Mouse (Mus musculus): ENCODE data around the gene Zfp869. TPM values are rescaled to one million over a fixed set of nuclear protein-coding genes. Genes with fewer than 3 reads are reported as not detected.
A peak's percentile ranks its signal among the peaks of the same experiment; 100 is the strongest.
"Not testable (repeated sequence)": the region's sequence is repeated elsewhere in the genome, so short reads cannot be mapped to it uniquely, and the experiment has no call there.

Gene Zfp869
- polyA plus RNA-seq (2015; fragmentation: Nextera tagmentation; extraction: Ambion mirVana) = 33.5 and 41.5 TPM in 2 replicates

DNA sequence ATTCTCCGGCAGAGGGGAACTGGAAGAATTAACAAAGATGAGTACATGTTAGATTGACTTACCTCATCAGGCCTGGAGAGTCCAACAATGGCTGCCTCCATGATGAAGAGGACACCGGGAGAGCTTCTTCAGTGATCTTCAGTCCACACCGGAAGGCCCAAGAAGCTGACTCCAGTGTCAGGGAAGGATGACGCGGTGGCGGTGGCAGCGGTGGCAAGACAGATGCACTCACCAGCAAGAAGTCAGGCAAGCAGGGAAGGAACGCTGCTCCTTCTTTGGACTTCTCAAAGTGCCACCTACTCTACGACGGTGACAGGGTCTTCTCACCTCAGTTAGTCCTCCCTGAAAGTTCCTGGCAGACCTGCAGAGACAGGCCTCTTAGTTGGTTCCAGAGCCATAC, at the start of gene Zfp869:
TSS of gene Zfp869 (minus strand) at position 101 of the 400 bp plus-strand sequence.
- peaks cover 38% of the 10 kb centered on the region for H3K36me3 ChIP-seq (ENCODE audit: control insufficient read depth, insufficient read depth)
- peaks cover 24% of the 10 kb centered on the region for H3K4me1 ChIP-seq (replicated peaks; ENCODE audit: control insufficient read depth, insufficient read depth, low read length)
- not testable (repeated sequence) for H3K27me3 ChIP-seq (replicated peaks; ENCODE audit: control insufficient read depth, insufficient read depth, low read length); H3K9me3 ChIP-seq (ENCODE audit: control insufficient read depth, low read length); H3K27ac ChIP-seq (ENCODE audit: low read length); H3K4me3 ChIP-seq (replicated peaks; ENCODE audit: low read length); H3K9ac ChIP-seq (replicated peaks; ENCODE audit: low read depth, low read length); ATAC-seq; H3K4me2 ChIP-seq (ENCODE audit: low read length)
- 97% methylated on average over 8 of the region's 10 CpGs for WGBS

DNA sequence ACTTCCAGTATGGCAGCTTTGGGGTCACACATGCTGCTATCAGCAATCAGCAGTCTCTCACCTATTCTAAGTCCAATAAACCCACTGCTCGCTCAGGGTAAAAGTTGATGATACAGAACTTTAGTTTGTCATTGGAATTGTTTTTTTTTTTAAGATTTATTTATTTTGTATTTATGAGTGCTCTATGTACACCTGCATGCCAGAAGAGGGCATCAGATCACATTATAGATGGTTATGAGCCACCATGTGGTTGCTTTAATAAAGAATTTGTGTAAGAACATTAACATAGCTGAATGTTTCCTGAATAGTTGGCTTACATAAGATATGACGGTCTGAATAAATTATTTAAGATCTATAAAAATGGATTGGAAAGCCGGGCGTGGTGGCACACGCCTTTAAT, 47.8 kb upstream of the Zfp869 start:
- H3K36me3 ChIP-seq (ENCODE audit: control insufficient read depth, insufficient read depth) = peaks cover 11% of the 10 kb centered on the region; the same call in 1 of the 2 replicates
- H3K4me3 ChIP-seq (replicated peaks; ENCODE audit: low read length) = no peak overlapping the region
- H3K4me2 ChIP-seq (ENCODE audit: low read length) = no peak overlapping the region
- no peaks in the 10 kb centered on the region for H3K9me3 ChIP-seq (ENCODE audit: control insufficient read depth, low read length)
- no peak overlapping the region for H3K27ac ChIP-seq (ENCODE audit: low read length)
- no peaks in the 10 kb centered on the region for H3K27me3 ChIP-seq (replicated peaks; ENCODE audit: control insufficient read depth, insufficient read depth, low read length)
- ATAC-seq = no peak
- WGBS = 97% methylated on average over 5 of the region's 5 CpGs
- H3K9ac ChIP-seq (replicated peaks; ENCODE audit: low read depth, low read length) = no peak overlapping the region
- no peaks in the 10 kb centered on the region for H3K4me1 ChIP-seq (replicated peaks; ENCODE audit: control insufficient read depth, insufficient read depth, low read length)

- H3K27me3 ChIP-seq (replicated peaks; ENCODE audit: control insufficient read depth, insufficient read depth, low read length) = no peaks in the 10 kb centered on the region
- H3K4me2 ChIP-seq (ENCODE audit: low read length) = no peak overlapping the region
- 92% methylated on average over 2 of the region's 2 CpGs for WGBS
- H3K9ac ChIP-seq (replicated peaks; ENCODE audit: low read depth, low read length) = no peak overlapping the region
- peaks cover 10% of the 10 kb centered on the region for H3K4me1 ChIP-seq (replicated peaks; ENCODE audit: control insufficient read depth, insufficient read depth, low read length)
- no peaks in the 10 kb centered on the region for H3K9me3 ChIP-seq (ENCODE audit: control insufficient read depth, low read length)
- no peak overlapping the region for H3K4me3 ChIP-seq (replicated peaks; ENCODE audit: low read length)
- no peak overlapping the region for H3K27ac ChIP-seq (ENCODE audit: low read length)
- peaks cover 8% of the 10 kb centered on the region; the same call in 1 of the 2 replicates for H3K36me3 ChIP-seq (ENCODE audit: control insufficient read depth, insufficient read depth)
- no peak for ATAC-seq
These were observed 41.9 kb upstream of the Zfp869 start for GRCm38 (mm10) chr8:69752437-69752836.

- Histone ChIP-seq H3K9me3 (ENCODE audit: control insufficient read depth, low read length) (no peaks in the 10 kb centered on the region), H3K36me3 (ENCODE audit: control insufficient read depth, insufficient read depth) (no peaks in the 10 kb centered on the region), H3K9ac (replicated peaks; ENCODE audit: low read depth, low read length) (peak within 1 kb of the TSS; percentile 97), H3K27me3 (replicated peaks; ENCODE audit: control insufficient read depth, insufficient read depth, low read length) (no peaks in the 10 kb centered on the region), H3K4me1 (replicated peaks; ENCODE audit: control insufficient read depth, insufficient read depth, low read length) (peaks cover 10% of the 10 kb centered on the region), H3K4me3 (replicated peaks; ENCODE audit: low read length) (peak within 1 kb of the TSS; percentile 86), H3K27ac (ENCODE audit: low read length) (peak within 1 kb of the TSS; percentile 99), H3K4me2 (ENCODE audit: low read length) (peak within 1 kb of the TSS; percentile 67)
- ATAC-seq = peak; percentile 98
- 3% methylated on average over 48 of the region's 48 CpGs for WGBS
These were observed 39.3 kb upstream of the Zfp869 start, which contains the start of gene Zfp963 for GRCm38 (mm10) chr8:69749544-69750454. Zfp963 (minus strand) TSS chr8:69749970.

- H3K4me2 ChIP-seq (ENCODE audit: low read length) = no peak overlapping the region
- no peak overlapping the region for H3K9ac ChIP-seq (replicated peaks; ENCODE audit: low read depth, low read length)
- 86% methylated on average over 2 of the region's 2 CpGs for WGBS
- H3K4me1 ChIP-seq (replicated peaks; ENCODE audit: control insufficient read depth, insufficient read depth, low read length) = no peaks in the 10 kb centered on the region
- H3K27ac ChIP-seq (ENCODE audit: low read length) = no peak overlapping the region
- H3K27me3 ChIP-seq (replicated peaks; ENCODE audit: control insufficient read depth, insufficient read depth, low read length) = no peaks in the 10 kb centered on the region
- peaks cover 14% of the 10 kb centered on the region for H3K36me3 ChIP-seq (ENCODE audit: control insufficient read depth, insufficient read depth)
- no peak overlapping the region for H3K4me3 ChIP-seq (replicated peaks; ENCODE audit: low read length)
- no peaks in the 10 kb centered on the region for H3K9me3 ChIP-seq (ENCODE audit: control insufficient read depth, low read length)
- no peak for ATAC-seq
These were observed 30.7 kb upstream of the Zfp869 start for GRCm38 (mm10) chr8:69741231-69741630.

GRCm38 (mm10) chr8:69740763-69741162, 30.2 kb upstream of the Zfp869 start:
- no peak for ATAC-seq
- WGBS = 87% methylated on average over 6 of the region's 6 CpGs
- Histone ChIP-seq H3K4me3 (replicated peaks; ENCODE audit: low read length) (no peak overlapping the region), H3K4me1 (replicated peaks; ENCODE audit: control insufficient read depth, insufficient read depth, low read length) (no peaks in the 10 kb centered on the region), H3K9ac (replicated peaks; ENCODE audit: low read depth, low read length) (no peak overlapping the region), H3K4me2 (ENCODE audit: low read length) (no peak overlapping the region), H3K36me3 (ENCODE audit: control insufficient read depth, insufficient read depth) (peaks cover 14% of the 10 kb centered on the region), H3K27me3 (replicated peaks; ENCODE audit: control insufficient read depth, insufficient read depth, low read length) (no peaks in the 10 kb centered on the region), H3K9me3 (ENCODE audit: control insufficient read depth, low read length) (no peaks in the 10 kb centered on the region), H3K27ac (ENCODE audit: low read length) (no peak overlapping the region)

GRCm38 (mm10) chr8:69735495-69735894, 25.0 kb upstream of the Zfp869 start:
- H3K9ac ChIP-seq (replicated peaks; ENCODE audit: low read depth, low read length) = no peak overlapping the region
- H3K4me3 ChIP-seq (replicated peaks; ENCODE audit: low read length) = no peak overlapping the region
- no peaks in the 10 kb centered on the region for H3K36me3 ChIP-seq (ENCODE audit: control insufficient read depth, insufficient read depth)
- WGBS = 61% methylated on average over 1 of the region's 1 CpGs
- H3K27me3 ChIP-seq (replicated peaks; ENCODE audit: control insufficient read depth, insufficient read depth, low read length) = no peaks in the 10 kb centered on the region
- ATAC-seq = no peak
- H3K4me2 ChIP-seq (ENCODE audit: low read length) = no peak overlapping the region
- H3K4me1 ChIP-seq (replicated peaks; ENCODE audit: control insufficient read depth, insufficient read depth, low read length) = no peaks in the 10 kb centered on the region
- H3K27ac ChIP-seq (ENCODE audit: low read length) = no peak overlapping the region
- no peaks in the 10 kb centered on the region for H3K9me3 ChIP-seq (ENCODE audit: control insufficient read depth, low read length)

GRCm38 (mm10) chr8:69717232-69717580, 6.7 kb upstream of the Zfp869 start:
- ATAC-seq = peak; percentile 14
- Histone ChIP-seq H3K36me3 (ENCODE audit: control insufficient read depth, insufficient read depth) (no peaks in the 10 kb centered on the region), H3K4me2 (ENCODE audit: low read length) (peak overlapping the region; percentile 53), H3K9ac (replicated peaks; ENCODE audit: low read depth, low read length) (no peak overlapping the region), H3K4me1 (replicated peaks; ENCODE audit: control insufficient read depth, insufficient read depth, low read length) (peaks cover 30% of the 10 kb centered on the region), H3K27ac (ENCODE audit: low read length) (peak overlapping the region; percentile 57), H3K4me3 (replicated peaks; ENCODE audit: low read length) (peak overlapping the region; percentile 91), H3K9me3 (ENCODE audit: control insufficient read depth, low read length) (no peaks in the 10 kb centered on the region), H3K27me3 (replicated peaks; ENCODE audit: control insufficient read depth, insufficient read depth, low read length) (no peaks in the 10 kb centered on the region)
- 48% methylated on average over 5 of the region's 5 CpGs for WGBS

- ATAC-seq = peak; percentile 98
- Histone ChIP-seq H3K9me3 (ENCODE audit: control insufficient read depth, low read length) (no peaks in the 10 kb centered on the region), H3K9ac (replicated peaks; ENCODE audit: low read depth, low read length) (peak overlapping the region; percentile 99), H3K36me3 (ENCODE audit: control insufficient read depth, insufficient read depth) (no peaks in the 10 kb centered on the region), H3K27ac (ENCODE audit: low read length) (peak overlapping the region; percentile 100), H3K4me1 (replicated peaks; ENCODE audit: control insufficient read depth, insufficient read depth, low read length) (peaks cover 30% of the 10 kb centered on the region), H3K4me2 (ENCODE audit: low read length) (peak overlapping the region; percentile 53), H3K4me3 (replicated peaks; ENCODE audit: low read length) (peak overlapping the region; percentile 91), H3K27me3 (replicated peaks; ENCODE audit: control insufficient read depth, insufficient read depth, low read length) (no peaks in the 10 kb centered on the region)
- 0% methylated on average over 45 of the region's 52 CpGs for WGBS
These were observed 6.1 kb upstream of the Zfp869 start for GRCm38 (mm10) chr8:69716403-69717231.
